Mouse (Mus musculus): ENCODE results near the gene Lipo1. TPM values are rescaled to one million over a fixed set of nuclear protein-coding genes. Genes with fewer than 3 reads are reported as not detected.
"Not testable (repeated sequence)": the region's sequence is repeated elsewhere in the genome, so short reads cannot be mapped to it uniquely, and the experiment has no call there.

Lipo1 gene
- not detected in 2 replicates for polyA plus RNA-seq (2016; fragmentation: Nextera tagmentation; extraction: Ambion mirVana)

DNA sequence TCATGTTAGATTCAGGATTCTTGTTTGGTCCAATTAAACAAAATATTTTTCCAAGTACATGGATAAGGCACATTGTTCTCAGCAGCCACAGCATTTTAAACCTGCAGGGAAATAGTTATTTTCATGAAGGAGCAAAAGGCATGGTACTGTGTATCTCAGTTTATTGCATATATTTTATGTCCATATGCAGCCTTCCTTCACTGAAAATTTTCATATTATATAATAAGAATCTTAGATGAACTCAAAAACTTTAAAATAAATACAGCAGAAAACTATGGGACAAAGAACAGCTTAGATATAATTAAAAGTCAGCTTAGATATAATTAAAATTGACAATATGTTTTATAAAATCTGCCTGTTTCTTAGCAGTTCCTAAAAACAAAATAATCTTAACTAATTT is at the start of gene Lipo1:
TSS of gene Lipo1 (minus strand) at position 101 of the 400 bp plus-strand sequence.
- not testable (repeated sequence) for DNase-seq (ENCODE audit: low spot score); H3K4me3 ChIP-seq; H3K36me3 ChIP-seq; H3K27ac ChIP-seq; H3K9me3 ChIP-seq; H3K27me3 ChIP-seq (ENCODE audit: insufficient read depth, poor library complexity, severe bottlenecking); H3K4me1 ChIP-seq (replicated peaks)

DNA sequence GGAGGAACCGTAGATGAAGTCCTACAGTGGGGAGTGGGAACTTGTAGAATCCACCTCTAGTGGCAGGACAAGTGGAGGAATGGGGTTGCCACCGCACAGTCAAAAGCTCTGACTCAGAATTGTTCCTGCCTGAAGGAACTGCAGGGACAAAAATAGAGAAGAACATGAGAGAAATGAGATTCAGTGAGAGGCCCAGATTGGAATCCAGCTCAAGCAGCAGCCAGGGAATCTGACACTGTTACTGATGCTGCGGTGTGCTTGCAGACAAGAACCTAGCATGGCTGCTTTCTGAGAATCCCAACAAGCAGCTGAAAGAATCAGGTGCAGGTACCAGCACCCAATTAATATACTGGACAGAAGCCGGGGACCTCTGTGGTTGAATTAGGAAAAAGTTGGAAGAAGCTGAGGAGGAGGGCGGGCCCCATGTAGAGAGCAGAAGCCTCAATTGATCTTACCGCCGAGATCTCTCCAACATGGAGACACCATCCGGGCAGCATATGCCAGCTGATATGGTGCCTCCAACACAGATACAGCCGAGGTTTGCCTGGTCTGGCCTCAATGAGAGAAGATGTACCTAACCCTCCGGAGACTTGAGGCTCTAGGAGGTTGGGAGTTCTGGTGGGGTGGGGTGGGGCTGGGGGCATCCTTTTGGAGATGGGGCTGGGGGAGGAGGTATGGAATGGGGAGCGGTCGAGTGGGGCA is 532 bp downstream of the Lipo1 start:
- 91% methylated on average over 12 of the region's 12 CpGs for WGBS
- H3K27ac ChIP-seq = no peak overlapping the region
- no peaks in the 10 kb centered on the region for H3K9me3 ChIP-seq
- no peaks in the 10 kb centered on the region for H3K27me3 ChIP-seq (ENCODE audit: insufficient read depth, poor library complexity, severe bottlenecking)
- DNase-seq (ENCODE audit: low spot score) = no peak
- no peaks in the 10 kb centered on the region for H3K4me1 ChIP-seq (replicated peaks)
- H3K4me3 ChIP-seq = no peak overlapping the region
- no peaks in the 10 kb centered on the region for H3K36me3 ChIP-seq

DNA sequence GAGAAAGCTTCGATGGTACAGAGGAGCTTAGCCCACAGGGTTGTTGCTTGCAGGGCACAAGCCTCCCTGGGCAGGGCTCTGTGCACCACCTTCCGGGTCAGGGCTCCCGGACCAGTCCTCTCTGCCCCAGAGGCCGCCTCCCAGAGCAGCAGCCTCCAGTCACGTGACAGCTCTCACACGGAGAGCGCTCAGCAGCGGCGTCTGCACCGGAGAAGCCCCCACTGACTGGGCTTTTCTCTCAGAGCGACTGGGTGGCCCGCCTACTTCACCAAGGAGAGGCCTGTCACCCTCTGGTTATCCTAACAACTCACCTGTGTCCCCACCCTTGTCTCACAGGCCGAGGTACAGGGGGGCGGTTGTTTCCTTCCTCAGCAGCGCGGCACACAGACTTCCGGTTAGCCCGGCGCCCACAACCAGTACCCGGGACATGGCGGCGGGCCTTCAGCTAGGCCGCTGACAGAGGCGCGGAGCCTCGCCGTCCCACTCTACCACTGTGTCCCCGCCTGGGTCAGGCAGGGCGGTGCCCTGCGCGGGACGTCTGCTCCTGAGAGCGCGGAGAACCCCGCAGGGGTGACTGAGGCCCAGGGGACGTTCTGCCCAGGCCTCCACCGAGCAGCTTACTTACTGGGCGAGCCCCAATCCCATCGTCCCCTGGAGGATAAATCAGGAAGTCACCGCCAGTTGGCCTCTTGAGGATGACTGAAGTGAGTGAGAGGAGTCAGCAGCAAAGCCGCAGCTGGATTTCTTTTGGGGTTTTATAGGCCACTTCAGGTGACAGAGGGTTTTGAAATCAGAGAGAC is 25.8 kb downstream of the Lipo1 start, which contains the start of gene Lipo3:
TSS of gene Lipo3 (minus strand) at position 665 of the 800 bp plus-strand sequence.
- peak within 1 kb of the TSS; percentile 38 for H3K4me3 ChIP-seq
- not testable (repeated sequence) for H3K36me3 ChIP-seq; H3K27ac ChIP-seq; H3K27me3 ChIP-seq (ENCODE audit: insufficient read depth, poor library complexity, severe bottlenecking); H3K9me3 ChIP-seq; H3K4me1 ChIP-seq (replicated peaks)
- WGBS = 35% methylated on average over 13 of the region's 41 CpGs
- peak; percentile 31 for DNase-seq (ENCODE audit: low spot score)

DNA sequence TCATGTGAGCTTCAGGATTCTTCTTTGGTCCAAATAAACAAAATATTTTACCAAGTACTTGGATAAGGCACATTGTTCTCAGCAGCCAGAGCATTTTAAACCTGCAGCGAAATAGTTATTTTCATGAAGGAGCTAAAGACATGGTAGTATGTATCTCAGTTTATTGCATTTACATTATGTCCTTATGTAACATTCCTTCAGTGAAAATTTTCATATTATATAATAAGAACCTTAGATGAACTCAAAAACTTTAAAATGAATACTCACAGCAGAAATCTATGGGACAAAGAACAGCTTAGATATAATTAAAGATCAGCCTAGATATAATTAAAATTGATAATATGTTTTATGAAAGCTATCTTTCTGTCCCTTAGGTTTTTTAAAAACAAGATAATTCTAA is 36.0 kb downstream of the Lipo1 start, which contains the start of gene Lipo2:
TSS of gene Lipo2 (minus strand) at position 101 of the 400 bp plus-strand sequence.
- not testable (repeated sequence) for DNase-seq (ENCODE audit: low spot score); H3K4me3 ChIP-seq; H3K9me3 ChIP-seq; H3K27ac ChIP-seq; H3K4me1 ChIP-seq (replicated peaks); H3K36me3 ChIP-seq; H3K27me3 ChIP-seq (ENCODE audit: insufficient read depth, poor library complexity, severe bottlenecking)
- 98% methylated on average over 1 of the region's 1 CpGs for WGBS

Other genes starting within 250 kb of the Lipo1 start
- gene Gm8978, start 162.2 kb downstream of the Lipo1 start, polyA plus RNA-seq (2016; fragmentation: Nextera tagmentation; extraction: Ambion mirVana) = not detected in 2 replicates
- gene Lipo2, start 36.1 kb downstream of the Lipo1 start, polyA plus RNA-seq (2016; fragmentation: Nextera tagmentation; extraction: Ambion mirVana) = 0.26 and 0.30 TPM in 2 replicates
- 7.7 and 9.8 TPM in 2 replicates for gene Lipo3, start 25.5 kb downstream of the Lipo1 start, polyA plus RNA-seq (2016; fragmentation: Nextera tagmentation; extraction: Ambion mirVana)
- gene Lipf, start 173.7 kb upstream of the Lipo1 start, polyA plus RNA-seq (2016; fragmentation: Nextera tagmentation; extraction: Ambion mirVana) = not detected in 2 replicates
- gene Lipk, start 220.8 kb upstream of the Lipo1 start, polyA plus RNA-seq (2016; fragmentation: Nextera tagmentation; extraction: Ambion mirVana) = not detected in 2 replicates